Mouse (Mus musculus): ENCODE measurements at regions not wholly inside any gene's neighbourhood (a gene's known extent, or its start where the extent isn't known, plus 50 kb on each side); places are given as distances from the start of the nearest gene placed in this dataset.

DNA sequence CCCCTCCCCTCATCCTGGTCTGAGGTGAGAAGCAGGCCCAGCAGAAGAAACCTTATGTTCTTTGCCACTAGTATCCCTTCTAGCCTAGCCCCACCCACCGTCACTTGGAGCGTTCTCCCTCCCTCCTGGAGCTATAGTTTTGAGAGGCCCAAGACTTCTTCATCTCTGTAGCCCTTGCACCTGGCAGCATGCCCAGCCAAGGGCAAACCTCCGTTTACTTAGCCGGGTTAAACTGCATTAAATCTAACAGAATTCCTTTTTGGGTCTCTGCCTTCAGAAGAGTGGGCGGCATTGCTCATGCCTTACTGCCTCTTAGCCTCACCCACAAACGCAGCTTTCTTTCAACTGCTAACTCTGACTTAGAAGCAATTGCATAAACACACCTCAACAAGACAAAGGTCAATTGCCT is 85.3 kb upstream of the Arntl start:
- DNase-seq, result no peak

DNA sequence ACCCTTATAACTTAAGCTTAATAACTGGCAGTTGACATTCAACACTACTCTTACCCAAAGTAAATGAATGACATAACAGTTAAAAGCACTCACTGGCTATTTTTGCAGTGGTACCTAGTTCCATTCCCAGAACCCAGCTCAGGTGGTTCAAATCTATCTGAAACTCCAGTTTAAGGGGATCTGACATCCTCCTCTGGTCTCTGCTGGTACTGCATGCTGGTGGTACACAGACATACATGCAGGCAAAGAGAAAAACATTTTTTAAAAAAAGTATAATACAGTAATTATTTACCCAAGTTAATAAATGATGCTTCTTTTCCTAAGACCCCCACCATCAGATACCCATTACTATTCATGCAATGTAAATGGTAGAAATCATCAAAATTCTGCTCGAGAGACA is 81.3 kb upstream of the Arntl start:
- no peak for DNase-seq

DNA sequence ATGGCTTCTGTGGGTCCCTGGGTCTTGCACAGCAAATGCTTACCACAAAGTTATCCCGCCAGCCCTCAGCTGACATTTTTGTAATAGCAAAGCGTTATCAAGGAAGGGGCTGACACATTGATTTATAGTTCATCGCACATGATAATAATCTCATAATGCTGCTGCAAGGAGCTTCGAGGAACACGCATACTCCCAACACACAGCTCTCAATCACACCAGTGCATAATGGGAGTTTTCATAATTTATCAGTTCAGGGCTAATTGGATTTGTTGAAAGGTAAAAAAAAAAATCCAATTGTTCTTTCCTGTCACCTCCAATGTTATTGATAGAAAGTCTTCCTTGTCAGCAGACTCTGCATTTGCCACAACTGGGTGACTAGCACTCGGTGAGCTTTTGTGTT is 76.7 kb upstream of the Arntl start:
- DNase-seq, result no peak

DNA sequence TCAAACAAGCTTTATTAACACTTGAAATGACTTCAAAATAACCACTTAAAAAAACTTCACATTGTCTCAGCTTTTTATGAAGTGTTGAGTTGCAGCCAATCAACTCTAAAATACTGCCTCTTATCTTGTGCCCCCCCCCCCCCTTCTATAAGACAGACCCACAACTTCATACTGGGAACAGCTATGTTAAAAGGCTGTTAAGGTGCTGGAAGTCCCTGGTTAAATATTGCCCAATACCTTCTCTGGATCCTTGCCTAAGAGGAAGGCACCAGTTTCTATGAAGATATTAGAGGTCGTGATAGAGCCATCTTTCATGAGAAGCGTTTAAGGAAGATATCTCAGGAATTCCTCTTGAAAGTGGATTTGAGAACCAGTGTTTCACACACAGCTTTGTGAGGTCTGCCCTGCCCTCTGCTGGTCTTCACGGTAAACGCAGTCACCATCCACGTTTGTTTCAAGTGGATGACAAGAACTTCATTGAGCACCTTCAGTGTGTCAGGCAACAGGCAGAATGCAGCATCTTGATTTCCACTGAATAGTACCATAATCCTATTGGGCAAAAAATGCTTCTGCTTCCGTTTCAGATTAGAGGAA is 75.2 kb upstream of the Arntl start:
- DNase-seq, result peak; percentile 83

DNA sequence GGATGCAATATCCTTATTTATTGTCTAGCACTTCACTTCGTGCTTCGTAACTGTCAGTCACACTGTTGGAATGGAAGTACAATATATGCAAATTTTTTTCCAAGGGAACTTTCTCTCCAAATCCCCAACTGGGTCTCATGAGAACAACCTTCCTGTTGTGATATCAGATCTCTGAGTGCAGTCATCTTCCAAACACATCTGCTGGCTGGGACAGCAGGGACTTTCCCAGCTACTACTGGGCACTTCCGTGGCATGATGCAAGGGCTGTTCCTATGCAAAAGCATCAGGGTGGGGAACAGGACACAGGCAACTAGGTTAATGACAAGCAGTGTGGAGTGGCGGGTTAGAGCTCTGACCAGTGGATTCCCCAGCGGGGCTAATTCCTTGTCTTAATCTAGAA is 73.4 kb upstream of the Arntl start:
- DNase-seq, result no peak

DNA sequence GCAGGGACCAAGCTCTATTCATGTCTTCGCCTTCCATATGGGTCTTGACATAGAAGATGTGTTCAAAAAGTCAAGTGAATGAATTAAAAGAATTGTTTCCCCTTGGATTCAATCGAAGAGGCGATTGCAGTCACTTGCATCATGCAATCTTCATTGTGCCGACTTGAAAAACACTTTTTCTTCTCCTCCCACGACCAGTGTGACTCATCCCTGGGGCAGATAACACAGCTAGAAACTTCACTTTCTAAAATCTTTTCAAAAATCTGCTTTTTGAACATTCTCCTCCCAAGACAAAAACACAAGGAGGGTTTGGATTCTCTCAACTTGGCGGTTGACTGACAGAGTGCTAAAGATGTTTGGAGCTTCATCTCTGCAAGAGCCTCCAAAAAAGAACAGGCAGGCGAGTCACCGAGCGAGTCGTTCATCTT is 67.2 kb upstream of the Arntl start:
- no peak for DNase-seq

DNA sequence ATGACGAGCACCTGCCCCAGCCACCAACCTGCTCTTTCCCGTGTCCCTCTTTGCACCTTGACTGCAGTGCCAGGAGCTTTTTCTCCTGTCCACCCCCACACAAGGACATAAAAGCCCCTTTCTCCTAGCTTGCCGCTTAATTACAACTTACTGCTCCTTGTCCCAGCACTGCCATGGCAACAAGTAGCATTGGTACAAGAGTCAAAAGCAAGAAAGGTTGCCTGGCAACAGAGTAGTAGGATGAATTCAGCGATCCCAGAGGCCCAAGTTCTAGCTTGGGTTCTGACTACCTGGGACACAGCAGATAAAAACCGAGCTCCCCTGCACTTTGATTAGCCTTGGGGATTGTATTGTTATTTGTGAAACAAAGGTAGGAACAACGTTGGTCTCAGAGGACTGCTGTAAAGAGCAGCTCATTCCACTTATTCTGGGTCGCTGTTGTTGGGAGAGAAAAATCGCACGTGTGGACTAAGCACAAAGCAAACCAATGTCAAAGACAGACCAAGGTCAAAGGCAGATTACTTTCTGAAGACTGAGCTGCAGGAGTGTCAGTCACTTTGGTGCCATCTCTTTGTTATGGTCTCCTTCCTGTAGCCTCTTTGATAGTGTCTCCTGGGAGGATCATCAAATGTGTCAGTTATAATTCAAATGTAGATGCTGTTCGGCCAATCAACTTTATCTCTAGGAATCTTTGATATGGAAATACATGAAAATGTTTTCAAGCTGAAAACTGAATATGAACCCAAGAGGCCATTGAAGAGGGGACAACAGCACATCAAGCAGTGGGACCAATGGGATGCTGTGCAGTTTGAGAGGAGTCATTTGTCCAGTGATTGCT is 65.2 kb upstream of the Arntl start:
- DNase-seq, result no peak

DNA sequence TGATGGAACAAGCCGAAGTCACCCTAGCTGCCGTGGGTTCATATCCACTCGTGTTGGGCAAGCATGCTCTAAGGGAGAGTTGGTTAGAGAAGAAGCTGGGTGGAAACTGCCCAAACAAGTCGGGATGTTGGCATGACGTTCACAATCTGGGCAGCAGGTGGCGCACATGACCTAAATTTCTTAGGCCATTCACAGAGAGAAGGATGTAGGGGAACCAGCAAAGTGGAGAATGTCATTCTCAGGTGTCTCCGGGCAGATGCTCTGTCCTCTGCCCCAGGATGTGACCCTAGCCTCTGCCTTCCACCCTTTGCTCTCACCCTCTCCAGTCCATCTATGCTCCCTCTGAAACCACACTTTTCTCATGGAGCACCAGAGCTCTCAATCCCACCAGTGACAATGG is 63.7 kb upstream of the Arntl start:
- peak; percentile 89 for DNase-seq

DNA sequence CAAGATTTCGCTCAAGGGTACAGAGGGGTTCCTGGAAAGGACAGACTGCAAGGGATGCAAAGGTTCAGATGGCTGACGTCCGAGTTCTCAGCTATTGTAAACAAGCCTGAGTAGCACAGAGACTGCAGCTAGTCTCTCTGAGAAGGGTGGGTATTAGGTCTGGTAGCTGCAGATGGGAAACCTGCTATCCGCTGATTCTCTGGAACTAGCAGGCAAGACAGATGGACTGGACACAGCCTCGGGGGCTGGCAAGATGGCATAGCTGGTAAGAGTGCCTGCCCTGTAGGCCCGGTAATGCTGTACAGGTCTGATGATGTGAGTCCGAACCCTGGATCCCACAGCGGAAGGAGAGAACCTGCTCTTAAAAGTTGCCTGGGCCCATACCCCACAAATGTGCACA is 62.2 kb upstream of the Arntl start:
- no peak for DNase-seq

DNA sequence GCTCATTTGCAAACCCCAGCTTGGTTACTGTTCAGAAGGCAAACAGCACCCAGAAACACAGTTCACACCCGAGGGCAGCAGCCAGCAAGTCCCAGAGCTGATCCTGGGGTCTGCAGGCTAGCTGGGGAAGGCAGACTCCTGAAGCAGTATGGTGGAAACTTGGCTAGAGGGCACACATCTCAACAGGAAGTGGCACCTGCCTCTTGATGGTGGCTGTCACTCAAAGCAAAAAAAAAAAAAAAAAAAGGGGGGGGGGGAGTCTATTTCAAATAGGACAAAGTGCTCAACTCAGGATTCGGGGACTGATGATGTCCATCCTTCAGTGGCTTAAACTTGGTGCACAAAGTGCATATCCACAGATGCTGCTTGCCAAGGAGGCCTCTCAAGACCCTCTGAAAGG is 61.2 kb upstream of the Arntl start:
- no peak for DNase-seq

DNA sequence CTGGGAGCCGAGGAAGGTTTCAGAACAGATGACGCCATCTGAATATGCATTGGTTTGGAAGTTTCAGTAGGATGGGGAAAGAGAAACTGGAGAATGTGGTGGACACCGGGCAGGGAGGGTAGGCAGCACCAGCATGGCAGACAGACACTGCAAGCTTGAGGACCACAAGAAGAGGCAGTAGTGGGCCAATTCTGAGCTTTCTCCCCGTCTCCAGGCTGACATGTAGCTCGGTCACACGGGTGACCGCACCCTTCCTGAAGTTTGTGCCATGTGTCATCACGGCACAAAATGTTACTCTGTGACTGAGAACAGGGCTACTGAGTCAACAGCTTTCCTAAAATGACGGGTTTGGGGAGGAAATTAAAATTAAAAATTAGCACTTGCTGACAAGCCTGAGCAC is 60.7 kb upstream of the Arntl start:
- DNase-seq, result no peak

DNA sequence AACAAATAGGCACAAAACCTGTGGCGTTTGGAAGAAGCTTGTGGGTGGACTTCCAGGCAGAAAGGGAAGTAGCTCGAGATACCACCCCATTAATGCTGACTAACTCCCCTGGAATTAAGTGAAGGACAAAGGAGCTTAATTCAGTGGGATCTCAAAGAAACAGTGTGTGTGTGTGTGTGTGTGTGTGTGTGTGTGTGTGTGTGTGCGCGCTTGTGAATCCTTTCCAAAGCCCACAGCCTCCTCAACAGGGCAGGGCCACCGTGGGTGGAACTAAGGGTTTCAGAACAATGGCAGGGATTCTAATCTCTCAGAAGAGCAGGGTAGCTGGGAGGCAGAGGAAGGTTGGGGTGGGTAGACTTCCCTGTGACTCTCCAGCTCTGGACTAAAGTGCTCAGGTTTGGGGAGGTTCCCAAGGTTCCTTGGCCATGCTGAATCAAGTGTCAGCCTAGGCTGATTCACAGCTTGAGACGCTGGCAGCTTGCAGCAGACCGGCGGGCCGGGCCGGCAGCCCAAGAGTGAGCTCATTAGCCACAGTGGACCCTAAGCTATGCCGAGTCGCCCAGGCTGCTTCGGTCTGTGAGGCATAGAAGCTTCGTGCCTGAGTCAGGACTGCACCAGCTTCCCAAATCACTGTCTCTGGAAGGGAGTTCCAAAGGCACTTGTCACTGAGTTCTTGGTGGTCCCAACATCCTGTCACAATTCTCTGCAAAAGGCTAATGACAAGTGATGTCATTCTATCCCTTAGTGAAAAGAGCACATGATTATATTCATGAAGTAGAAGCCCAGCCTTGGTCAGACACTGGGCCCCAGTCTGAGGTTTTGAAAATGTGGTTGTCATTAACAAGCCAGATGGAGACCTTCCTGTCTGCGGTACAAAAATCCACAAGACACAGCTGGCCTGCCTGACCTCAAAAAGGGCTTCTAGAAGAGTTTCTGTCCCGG is 59.6 kb upstream of the Arntl start:
- DNase-seq, result no peak

DNA sequence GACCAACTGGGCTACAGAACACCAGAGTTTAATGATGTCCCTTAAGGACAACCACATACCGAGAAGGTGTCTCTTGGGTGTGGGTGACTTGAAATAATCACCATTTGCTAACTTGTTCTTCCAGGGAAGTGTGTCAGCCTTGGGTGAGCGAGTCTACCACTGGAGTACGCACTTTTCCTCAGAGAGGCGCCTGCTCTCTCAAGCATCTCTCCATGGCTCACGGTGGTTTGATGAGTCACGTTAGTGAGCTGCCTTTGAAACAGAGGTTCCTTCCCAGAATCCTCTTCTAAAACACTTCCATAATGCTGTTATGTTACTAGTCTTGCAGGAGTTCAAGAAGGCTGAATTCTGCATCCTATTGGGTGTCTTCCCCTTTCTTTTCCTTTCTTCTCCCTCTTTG is 58.6 kb upstream of the Arntl start:
- no peak for DNase-seq

DNA sequence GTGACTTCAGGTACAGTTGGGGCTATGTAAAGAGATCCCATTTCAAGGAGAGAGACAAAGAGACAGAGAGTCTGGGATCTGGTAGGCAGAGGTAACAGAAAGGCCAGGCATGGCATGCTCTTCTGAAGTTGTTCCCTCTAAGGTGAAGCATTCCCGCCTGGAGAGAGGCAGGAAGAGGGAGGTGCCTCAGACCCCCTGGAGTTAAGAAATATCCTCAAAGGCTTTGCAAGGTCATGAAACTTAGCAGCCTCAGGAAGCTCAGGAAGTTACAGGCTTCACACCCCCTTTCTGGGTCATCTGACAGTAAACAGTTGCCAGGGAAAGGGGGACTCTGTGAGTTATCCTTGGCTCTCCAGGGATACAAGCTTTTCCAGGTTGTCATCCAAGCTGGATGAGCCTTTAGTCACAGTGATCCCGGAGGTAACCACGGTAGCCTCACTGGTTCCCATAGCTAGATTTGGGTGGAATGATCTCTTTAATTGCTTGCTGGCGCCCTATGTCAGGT is 57.2 kb upstream of the Arntl start:
- DNase-seq, result no peak

DNA sequence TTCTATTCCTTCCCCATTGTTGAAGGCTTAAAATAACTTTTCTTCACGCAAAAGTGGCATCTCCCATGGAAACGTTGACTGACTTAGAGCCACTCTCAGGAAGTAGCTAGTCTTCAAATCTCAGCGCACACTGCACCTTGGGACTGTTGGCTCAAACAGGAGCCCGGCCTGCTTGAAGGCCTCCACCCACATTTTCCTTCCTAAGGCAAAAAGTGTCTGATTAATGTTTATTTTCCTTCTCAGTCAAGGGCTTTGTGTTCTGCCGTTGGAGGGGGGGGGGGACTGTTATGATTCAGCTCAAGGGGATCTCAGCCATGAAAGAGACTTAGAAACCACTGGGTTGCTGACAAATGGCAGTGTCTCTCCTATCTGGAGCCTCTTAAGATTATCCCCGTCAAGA is 56.5 kb upstream of the Arntl start:
- DNase-seq, result no peak

DNA sequence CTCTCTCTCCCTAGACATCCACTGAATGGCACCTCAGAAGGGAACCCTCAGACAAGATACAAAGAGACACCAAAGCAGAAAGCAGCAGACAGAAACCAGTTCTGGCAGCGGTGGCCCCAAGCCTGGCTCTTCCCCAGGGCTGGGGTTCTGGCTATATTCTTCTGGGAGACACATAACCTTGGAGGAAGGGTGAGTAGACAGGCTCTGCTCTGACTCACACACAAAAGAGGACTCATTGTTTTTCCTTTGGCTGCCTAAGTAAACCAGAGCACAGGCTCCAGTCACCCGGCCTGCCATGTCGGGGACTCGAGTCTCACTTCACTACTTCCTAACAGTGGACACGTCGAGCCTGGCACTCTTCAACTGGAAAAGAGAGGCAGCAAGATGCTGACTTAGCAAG is 55.8 kb upstream of the Arntl start:
- no peak for DNase-seq

DNA sequence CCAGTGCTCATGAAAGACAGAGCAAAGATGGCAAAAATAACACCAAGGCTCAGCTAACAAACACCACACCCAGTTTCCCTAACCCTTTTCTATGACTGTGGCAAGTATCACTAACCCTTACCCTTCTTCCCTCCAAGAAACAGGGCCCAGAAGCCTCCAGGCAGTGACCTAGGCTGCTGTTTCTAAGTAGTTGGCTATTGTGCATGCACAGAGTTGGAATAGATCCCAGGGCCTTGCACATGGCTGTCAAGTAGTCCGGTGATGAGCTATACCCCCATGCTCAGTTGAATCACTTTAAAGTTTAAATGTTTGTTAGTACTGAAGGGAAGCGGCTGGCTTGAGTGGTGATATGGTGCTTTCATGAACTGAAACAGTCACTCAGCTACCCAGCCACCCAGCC is 53.9 kb upstream of the Arntl start:
- DNase-seq, result no peak

DNA sequence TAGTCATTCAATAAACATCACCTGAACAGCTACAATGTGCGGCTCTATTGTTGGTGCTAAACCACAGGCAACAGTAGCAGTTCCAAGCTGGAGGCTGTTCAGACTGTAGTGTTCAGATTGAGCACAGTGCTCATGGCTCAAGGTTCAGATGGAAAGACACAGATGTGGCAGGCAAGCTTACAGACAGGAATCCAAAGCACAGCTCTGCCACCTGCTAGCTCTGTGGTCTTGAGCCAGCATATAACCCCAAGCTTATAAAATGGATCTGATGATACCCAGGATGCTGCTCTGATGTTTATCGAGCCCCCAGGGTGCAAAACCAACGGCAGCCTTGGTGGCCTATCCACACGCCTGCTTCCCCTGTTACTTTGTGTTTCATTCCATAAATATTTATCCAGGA is 53.2 kb upstream of the Arntl start:
- DNase-seq, result no peak

DNA sequence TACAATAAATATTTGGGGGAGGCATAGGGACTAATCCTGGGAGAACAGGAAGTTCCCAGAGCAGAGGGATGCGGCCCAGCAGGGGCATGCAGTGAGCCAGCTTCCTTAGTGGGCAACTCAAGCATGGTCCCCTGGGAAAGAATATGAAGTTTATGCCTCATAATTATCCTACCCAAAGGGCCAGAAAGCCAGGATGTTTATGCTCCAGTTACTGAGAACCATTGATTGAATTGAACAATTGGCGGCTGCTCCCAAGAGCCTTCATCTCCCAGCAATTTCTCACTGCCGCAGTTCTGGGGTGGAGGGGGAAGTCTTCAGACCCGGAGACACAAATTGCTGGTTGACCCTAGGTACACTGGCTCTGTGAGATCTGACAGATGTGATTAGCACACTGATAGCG is 50.9 kb upstream of the Arntl start:
- DNase-seq, result no peak

DNA sequence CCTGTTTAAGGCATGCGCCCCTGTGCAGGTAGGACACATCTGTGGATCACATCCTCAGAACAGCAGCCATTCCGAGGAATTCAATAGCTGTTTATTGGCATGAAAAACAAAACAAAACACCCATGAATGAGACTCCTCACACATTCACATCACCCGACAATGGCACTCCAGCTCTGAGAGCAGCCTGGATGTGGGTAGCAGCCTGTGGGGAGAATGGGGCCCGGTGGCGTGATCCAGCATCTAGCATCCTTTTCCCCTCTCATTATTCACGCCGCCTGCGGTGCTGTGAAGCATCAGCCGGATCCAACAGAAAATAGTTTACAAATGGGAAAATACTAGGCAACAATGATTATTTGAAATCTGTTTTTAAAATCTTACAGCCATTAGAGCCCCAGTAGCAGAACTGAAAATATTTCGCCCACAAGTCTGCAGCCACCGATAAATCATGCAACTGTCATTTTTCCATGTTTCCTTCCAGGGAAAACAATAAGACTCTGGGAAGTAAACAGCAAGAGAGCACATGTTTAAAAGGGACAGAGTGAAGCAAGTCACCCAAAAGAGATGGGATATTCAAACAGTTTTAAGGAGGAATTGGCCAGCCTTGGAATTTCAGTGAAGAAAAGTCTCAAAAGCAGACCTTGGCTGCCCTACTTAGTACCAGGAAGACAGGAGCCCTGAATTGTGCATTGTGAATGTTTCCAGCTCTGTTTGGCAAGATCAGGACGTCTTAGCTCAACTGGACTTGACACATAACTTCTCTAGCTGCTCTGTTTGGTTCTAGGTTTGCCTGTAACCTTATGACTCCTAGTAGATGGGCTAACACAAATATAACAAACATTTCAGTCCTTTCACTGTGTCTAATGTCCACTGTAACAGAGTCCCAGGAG is 50.2 kb upstream of the Arntl start:
- no peak for DNase-seq
